Mouse (Mus musculus): Measurements from ENCODE around the gene Grem1.

Grem1 gene

GRCm38 (mm10) chr2:113758311-113759161 is at the start of gene Grem1:
Gene Grem1, minus strand, starts transcription at chr2:113758646.
- peak; percentile 21 to 40 for DNase-seq

- DNase-seq = peak; percentile 77 to 85
These were observed 49.2 kb upstream of the Grem1 start for GRCm38 (mm10) chr2:113807640-113808039.

- peak; percentile 56 to 66 for DNase-seq
These were observed 48.6 kb upstream of the Grem1 start for GRCm38 (mm10) chr2:113806851-113807577.

- DNase-seq = peak in 1 of 2 experiments; percentile 2
These were observed 47.3 kb upstream of the Grem1 start for GRCm38 (mm10) chr2:113805765-113806164.

GRCm38 (mm10) chr2:113803753-113804152 is 45.3 kb upstream of the Grem1 start:
- peak; percentile 67 to 76 for DNase-seq

GRCm38 (mm10) chr2:113800846-113801245 is 42.4 kb upstream of the Grem1 start:
- DNase-seq = peak in 1 of 2 experiments; percentile 3

GRCm38 (mm10) chr2:113798605-113799004 is 40.2 kb upstream of the Grem1 start:
- DNase-seq = peak; percentile 29 to 46

GRCm38 (mm10) chr2:113795186-113795585 is 36.7 kb upstream of the Grem1 start:
- no peak for DNase-seq

- no peak for DNase-seq
These were observed 35.1 kb upstream of the Grem1 start for GRCm38 (mm10) chr2:113793521-113793920.

- no peak for DNase-seq
These were observed 30.5 kb upstream of the Grem1 start for GRCm38 (mm10) chr2:113788821-113789387.

GRCm38 (mm10) chr2:113787882-113788281 is 29.4 kb upstream of the Grem1 start:
- no peak for DNase-seq

GRCm38 (mm10) chr2:113784851-113785250 is 26.4 kb upstream of the Grem1 start:
- DNase-seq = no peak

GRCm38 (mm10) chr2:113781521-113781920 is 23.1 kb upstream of the Grem1 start:
- no peak for DNase-seq

- no peak for DNase-seq
These were observed 22.7 kb upstream of the Grem1 start for GRCm38 (mm10) chr2:113781107-113781506.

- DNase-seq = no peak
These were observed 20.9 kb upstream of the Grem1 start for GRCm38 (mm10) chr2:113779336-113779735.

GRCm38 (mm10) chr2:113778036-113778435 is 19.6 kb upstream of the Grem1 start:
- no peak for DNase-seq

GRCm38 (mm10) chr2:113776297-113776696 is 17.9 kb upstream of the Grem1 start:
- no peak for DNase-seq

- DNase-seq = no peak
These were observed 15.8 kb upstream of the Grem1 start for GRCm38 (mm10) chr2:113774150-113774805.

GRCm38 (mm10) chr2:113768541-113769303 is 10.3 kb upstream of the Grem1 start:
- DNase-seq = no peak

- peak in 1 of 2 experiments; percentile 12 for DNase-seq
These were observed 7.4 kb upstream of the Grem1 start for GRCm38 (mm10) chr2:113765885-113766284.

GRCm38 (mm10) chr2:113764968-113765367 is 6.5 kb upstream of the Grem1 start:
- DNase-seq = no peak

Data from cerebellum, postnatal 25 days (tissue).